Mouse (Mus musculus) midbrain, postnatal 0 days (tissue): ENCODE results near the gene Arhgap9. TPM values are rescaled to one million over a fixed set of nuclear protein-coding genes. Genes with fewer than 3 reads are reported as not detected.
"Not testable (repeated sequence)": the region's sequence is repeated elsewhere in the genome, so short reads cannot be mapped to it uniquely, and the experiment has no call there.

Experiments used
- ATAC-seq: fragments of 200-750 bp; cut with Nextera tagmentation; 2 replicates; pipeline ENCODE4 v1.8.0; 2017; ENCODE audit warnings: moderate number of reproducible peaks, mild to moderate bottlenecking, moderate TSS enrichment, moderate library complexity; ENCODE audit not compliant: low FRiP score
- DNase-seq: peaks from one replicate; pipeline ENCODE4 v3.0.0-alpha.2; 2015; ENCODE audit warnings: low spot score
- H3K27ac ChIP-seq: fragments of 300-500 bp; sonication (generic); 2 replicates; pipeline ENCODE4 v1.5.1; 2014; ENCODE audit warnings: low read depth, mild to moderate bottlenecking, low read length, mixed read lengths
- H3K27me3 ChIP-seq: fragments of 300-500 bp; sonication (generic); 2 replicates; pipeline ENCODE4 v1.6.1; 2014; ENCODE audit warnings: low read length, control low read depth, mixed read lengths; ENCODE audit not compliant: insufficient read depth
- H3K36me3 ChIP-seq: fragments of 300-500 bp; sonication (generic); 2 replicates; pipeline ENCODE4 v1.6.1; 2014; ENCODE audit warnings: low read length, control low read depth, mixed read lengths; ENCODE audit not compliant: insufficient read depth
- H3K4me1 ChIP-seq: fragments of 300-500 bp; sonication (generic); 2 replicates; pipeline ENCODE4 v1.6.1; 2014; ENCODE audit warnings: mild to moderate bottlenecking, control low read depth, antibody characterized with exemption, low read length, mixed read lengths; ENCODE audit not compliant: insufficient read depth
- H3K4me2 ChIP-seq: fragments of 300-500 bp; sonication (generic); 2 replicates; pipeline ENCODE4 v1.6.1; 2014; ENCODE audit warnings: low read depth, mild to moderate bottlenecking, low read length, mixed read lengths; ENCODE audit not compliant: poor library complexity, severe bottlenecking
- H3K4me3 ChIP-seq: fragments of 300-500 bp; sonication (generic); 2 replicates; pipeline ENCODE4 v1.5.1; 2014; ENCODE audit warnings: low read depth, mild to moderate bottlenecking, low read length, moderate library complexity
- H3K9ac ChIP-seq: fragments of 300-500 bp; sonication (generic); replicated peaks from 2 replicates; pipeline ENCODE4 v1.6.1; 2014; ENCODE audit warnings: mild to moderate bottlenecking, low read length, moderate library complexity, mixed read lengths; ENCODE audit not compliant: poor library complexity, severe bottlenecking
- H3K9me3 ChIP-seq: fragments of 300-500 bp; sonication (generic); 2 replicates; pipeline ENCODE4 v1.6.1; 2016; ENCODE audit warnings: low read length, control low read depth
- CTCF ChIP-seq: IDR thresholded peaks from 2 replicates; pipeline ENCODE4 v1.5.1; 2016; ENCODE audit warnings: antibody characterized with exemption, mild to moderate bottlenecking
- WGBS: fragments of 180-500 bp; shearing (Covaris S2); extraction: QIAGEN DNeasy Blood & Tissue Kit; methylation state at CpG from one replicate; pipeline ENCODE4 v1.1.7; 2014; 5-methylcytosine and 5-hydroxymethylcytosine counted together
- polyA plus RNA-seq: library from polyadenylated mRNA; unstranded; fragments of >200 nt; fragmentation: Nextera tagmentation; extraction: Ambion mirVana; gene quantifications from 2 replicates; pipeline ENCODE4 v1.2.1, GENCODE M21; 2015
- total RNA-seq: library from RNA; depleted of rRNA; stranded (reverse); fragments of >200 nt; gene quantifications from 2 replicates; pipeline ENCODE4 v1.2.3, GENCODE M21; 2014

Gene Arhgap9
- total and polyA plus RNA-seq, 2 experiments from 2014 or later = 1.0 to 1.2 TPM

DNA sequence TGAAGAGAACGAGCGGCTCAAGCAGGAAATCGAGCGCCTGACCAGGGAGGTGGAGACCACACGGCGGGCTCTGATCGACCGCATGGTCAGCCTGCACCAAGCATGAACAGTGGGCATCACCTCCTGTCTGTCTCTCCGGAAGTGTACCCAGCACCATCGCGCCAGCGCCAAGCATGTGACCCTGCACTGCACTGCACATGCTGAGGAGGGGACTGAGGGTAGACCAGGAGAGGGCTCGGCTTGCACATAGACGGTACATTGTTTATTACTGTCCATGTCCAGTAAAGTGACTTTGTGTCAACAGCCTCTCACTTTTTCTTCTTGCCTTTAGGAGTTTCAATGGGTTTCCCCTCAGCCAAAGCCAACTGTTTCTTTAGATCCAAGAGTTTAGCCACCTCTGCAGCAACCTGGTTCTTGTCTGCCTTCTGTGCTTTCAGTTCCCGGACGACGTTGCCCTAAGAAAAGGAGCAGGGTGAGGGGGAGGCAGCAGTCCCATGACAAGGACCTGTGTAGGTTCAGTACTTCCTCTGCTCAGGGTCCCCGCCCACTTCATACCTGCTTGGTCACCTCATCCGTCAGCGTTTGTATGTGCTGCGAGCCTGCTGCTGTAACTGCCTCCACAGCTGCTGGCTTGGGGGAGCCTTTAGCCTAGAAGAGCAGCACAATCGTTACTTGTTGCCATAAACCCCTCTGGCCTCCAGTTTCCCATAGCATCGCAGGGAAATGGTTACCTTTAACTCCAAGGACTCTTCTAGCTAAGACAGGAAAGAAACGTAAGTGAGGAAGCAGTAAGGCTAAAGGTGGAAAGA lies 25.6 kb upstream of the Arhgap9 start:
- no peak for TF ChIP-seq CTCF
- Histone ChIP-seq H3K27ac (no peak overlapping the region), H3K4me3 (no peak overlapping the region), H3K9me3 (no peaks in the 10 kb centered on the region), H3K4me2 (no peak overlapping the region), H3K36me3 (peaks cover 61% of the 10 kb centered on the region), H3K4me1 (peaks cover 3% of the 10 kb centered on the region; the same call in 1 of the 2 replicates), H3K9ac (no peak overlapping the region), H3K27me3 (no peaks in the 10 kb centered on the region)
- ATAC-seq = no peak
- WGBS = 92% methylated on average over 24 of the region's 24 CpGs
- no peak for DNase-seq

DNA sequence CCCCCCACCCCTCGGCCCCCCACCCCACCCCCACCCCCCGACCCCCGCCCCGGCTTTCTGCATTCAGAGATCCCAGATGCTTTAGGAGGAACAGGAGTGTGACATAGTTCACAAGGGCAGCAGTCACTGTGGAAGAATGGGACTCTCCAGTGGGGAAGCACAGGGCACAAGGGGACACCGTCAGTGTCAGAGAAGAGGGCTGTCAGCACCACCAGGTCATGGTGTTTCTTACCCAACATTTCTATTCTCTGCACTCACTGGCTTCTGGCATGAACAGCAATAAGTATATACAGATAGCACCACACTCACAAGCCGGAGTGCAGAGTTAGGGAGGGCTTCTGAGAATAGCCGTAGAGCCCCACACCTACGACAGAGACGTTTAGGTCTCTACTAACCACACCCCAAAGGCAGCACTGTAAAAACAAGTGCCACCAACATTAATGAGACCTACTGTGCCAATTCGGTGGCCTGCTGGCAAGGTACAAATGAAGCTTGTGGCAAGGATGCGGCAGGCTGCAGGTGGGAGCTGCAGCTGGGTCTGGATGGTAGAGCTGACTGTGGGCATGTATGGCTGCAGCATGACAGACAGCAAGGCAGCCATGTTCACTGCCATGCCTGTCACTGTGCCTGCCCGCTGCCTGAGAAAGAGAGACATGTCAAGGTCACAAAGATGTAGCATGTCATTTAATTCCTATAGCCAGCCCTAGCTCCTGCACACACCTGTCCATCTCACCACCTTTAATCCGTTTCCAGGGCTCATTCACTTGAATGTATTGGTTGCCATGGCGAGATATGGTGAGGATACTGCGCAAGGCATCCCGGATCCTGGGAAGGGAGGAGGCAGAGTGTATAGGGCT lies 24.5 kb upstream of the Arhgap9 start:
- H3K4me1 ChIP-seq = no peaks in the 10 kb centered on the region
- no peak for ATAC-seq
- H3K36me3 ChIP-seq = peaks cover 64% of the 10 kb centered on the region
- no peaks in the 10 kb centered on the region for H3K27me3 ChIP-seq
- H3K4me3 ChIP-seq = no peak overlapping the region
- H3K4me2 ChIP-seq = no peak overlapping the region
- H3K9ac ChIP-seq = no peak overlapping the region
- H3K9me3 ChIP-seq = no peaks in the 10 kb centered on the region
- H3K27ac ChIP-seq = no peak overlapping the region
- 90% methylated on average over 16 of the region's 16 CpGs for WGBS
- TF ChIP-seq CTCF = no peak
- DNase-seq = no peak

DNA sequence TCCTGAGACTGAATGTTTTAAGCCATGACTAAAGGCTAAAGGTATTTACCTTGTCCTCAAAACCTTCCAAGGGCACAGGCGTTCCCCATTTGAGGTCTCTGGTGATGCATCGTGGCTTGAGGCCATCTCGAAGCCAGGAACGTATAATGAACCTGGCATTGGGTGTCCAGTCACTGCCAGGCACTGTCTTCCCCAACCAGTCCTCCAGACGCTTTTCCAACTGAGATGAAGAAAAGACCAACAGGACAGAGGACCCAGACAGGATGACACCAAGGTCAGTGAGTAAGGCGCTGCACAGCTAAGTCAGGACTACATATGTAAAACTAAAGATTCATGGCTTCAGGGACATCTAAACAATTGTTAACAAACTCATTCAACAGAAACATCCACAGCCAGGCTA lies 21.4 kb upstream of the Arhgap9 start:
- no peak overlapping the region for H3K4me2 ChIP-seq

DNA sequence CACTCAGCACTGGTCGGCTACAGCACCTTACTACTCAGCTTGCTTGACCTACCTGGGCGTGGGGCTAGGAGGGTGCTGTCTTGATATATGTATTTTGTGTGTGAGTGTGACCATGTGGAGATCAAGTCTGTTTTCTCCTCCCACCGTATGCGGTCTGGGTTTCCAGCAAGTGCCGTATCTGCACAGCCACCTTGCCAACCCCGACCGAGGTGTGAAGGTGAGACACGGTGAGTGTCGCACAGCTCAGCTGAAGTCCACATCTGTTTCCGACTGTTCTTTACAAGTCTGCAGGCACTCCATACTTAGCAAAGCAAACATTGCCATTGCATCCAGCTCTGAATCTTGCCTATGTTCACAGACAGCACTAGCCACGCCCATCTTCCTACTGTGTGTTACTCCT lies 18.6 kb upstream of the Arhgap9 start:
- H3K27me3 ChIP-seq = no peaks in the 10 kb centered on the region
- H3K4me1 ChIP-seq = no peaks in the 10 kb centered on the region
- H3K9ac ChIP-seq = no peak overlapping the region
- TF ChIP-seq CTCF = no peak
- no peaks in the 10 kb centered on the region for H3K9me3 ChIP-seq
- WGBS = 94% methylated on average over 11 of the region's 11 CpGs
- H3K36me3 ChIP-seq = peaks cover 75% of the 10 kb centered on the region
- DNase-seq = no peak
- no peak overlapping the region for H3K27ac ChIP-seq
- no peak overlapping the region for H3K4me3 ChIP-seq
- no peak overlapping the region for H3K4me2 ChIP-seq
- no peak for ATAC-seq

More for the DNA sequence above, 21.4 kb upstream of the Arhgap9 start:
- no peak for DNase-seq
- no peak overlapping the region for H3K4me3 ChIP-seq
- H3K9me3 ChIP-seq = no peaks in the 10 kb centered on the region
- WGBS = 95% methylated on average over 6 of the region's 6 CpGs
- H3K27me3 ChIP-seq = no peaks in the 10 kb centered on the region
- no peak for ATAC-seq
- H3K36me3 ChIP-seq = peaks cover 78% of the 10 kb centered on the region
- H3K4me1 ChIP-seq = no peaks in the 10 kb centered on the region
- TF ChIP-seq CTCF = no peak
- no peak overlapping the region for H3K9ac ChIP-seq
- H3K27ac ChIP-seq = no peak overlapping the region

DNA sequence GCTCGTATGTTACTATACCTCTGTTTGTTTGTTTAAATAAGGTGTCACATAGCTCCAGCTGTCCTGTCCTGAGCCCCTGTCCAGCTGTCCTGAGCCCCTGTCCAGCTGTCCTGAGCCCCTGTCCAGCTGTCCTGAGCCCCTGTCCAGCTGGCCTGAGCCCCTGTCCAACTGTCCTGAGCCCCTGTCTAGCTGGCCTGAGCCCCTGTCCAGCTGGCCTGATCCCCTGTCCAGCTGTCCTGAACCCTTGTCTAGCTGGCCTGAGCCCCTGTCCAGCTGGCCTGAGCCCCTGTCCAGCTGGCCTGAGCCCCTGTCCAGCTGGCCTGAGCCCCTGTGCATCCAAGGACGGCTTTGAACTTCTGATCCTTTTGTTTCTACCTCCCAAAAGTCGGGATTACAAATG lies 12.6 kb upstream of the Arhgap9 start:
- not testable (repeated sequence) for H3K27me3 ChIP-seq
- H3K36me3 ChIP-seq = peaks cover 43% of the 10 kb centered on the region

More for the DNA sequence above, 12.6 kb upstream of the Arhgap9 start:
- not testable (repeated sequence) for H3K4me2 ChIP-seq, H3K4me3 ChIP-seq, H3K27ac ChIP-seq, ATAC-seq, H3K9ac ChIP-seq, H3K4me1 ChIP-seq, H3K9me3 ChIP-seq, DNase-seq
- WGBS = 87% methylated on average over 3 of the region's 3 CpGs
